Mouse (Mus musculus): ENCODE measurements around the gene Gucd1. TPM values are rescaled to one million over a fixed set of nuclear protein-coding genes. Genes with fewer than 3 reads are reported as not detected.

The Gucd1 gene
- 39.0 TPM for polyA plus RNA-seq (2014; fragmentation: Illumina TruSeq; extraction: RNeasy Lipid Tissue Mini Kit (QIAGEN cat#74804); ENCODE audit: low read depth, low replicate concordance)

GRCm38 (mm10) chr10:75517758-75518143, at the start of gene Gucd1:
Gene Gucd1, minus strand, starts transcription at chr10:75517972.

GRCm38 (mm10) chr10:75561071-75561654, 43.4 kb upstream of the Gucd1 start, which contains the start of gene Ggt1:
Gene Ggt1, plus strand, starts transcription at chr10:75561604.

GRCm38 (mm10) chr10:75559676-75560548, 42.1 kb upstream of the Gucd1 start, which contains the start of gene Lrrc75b:
Gene Lrrc75b, minus strand, starts transcription at chr10:75560330.

GRCm38 (mm10) chr10:75517073-75517757, 557 bp downstream of the Gucd1 start, which contains the start of gene Snrpd3:
Gene Snrpd3, plus strand, starts transcription at chr10:75517551.

GRCm38 (mm10) chr10:75400958-75401357, 116.8 kb downstream of the Gucd1 start, which contains the start of gene Upb1:
Gene Upb1, plus strand, starts transcription at chr10:75401115.

GRCm38 (mm10) chr10:75316872-75316907, 201.1 kb downstream of the Gucd1 start, which contains the start of gene Adora2a:
Gene Adora2a, plus strand, starts transcription at chr10:75316877.

Other genes with a start within 250 kb of the Gucd1 start
- gene Adora2a, start 201.1 kb downstream of the Gucd1 start, polyA plus RNA-seq (2014; fragmentation: Illumina TruSeq; extraction: RNeasy Lipid Tissue Mini Kit (QIAGEN cat#74804); ENCODE audit: low read depth, low replicate concordance) = 6.6 TPM
- 0.76 TPM for gene Upb1, start 116.9 kb downstream of the Gucd1 start, polyA plus RNA-seq (2014; fragmentation: Illumina TruSeq; extraction: RNeasy Lipid Tissue Mini Kit (QIAGEN cat#74804); ENCODE audit: low read depth, low replicate concordance)
- gene Snrpd3, start 421 bp downstream of the Gucd1 start, polyA plus RNA-seq (2014; fragmentation: Illumina TruSeq; extraction: RNeasy Lipid Tissue Mini Kit (QIAGEN cat#74804); ENCODE audit: low read depth, low replicate concordance) = 83.8 TPM
- gene Lrrc75b, start 42.4 kb upstream of the Gucd1 start, polyA plus RNA-seq (2014; fragmentation: Illumina TruSeq; extraction: RNeasy Lipid Tissue Mini Kit (QIAGEN cat#74804); ENCODE audit: low read depth, low replicate concordance) = 1.2 TPM
- gene Ggt1, start 43.6 kb upstream of the Gucd1 start, polyA plus RNA-seq (2014; fragmentation: Illumina TruSeq; extraction: RNeasy Lipid Tissue Mini Kit (QIAGEN cat#74804); ENCODE audit: low read depth, low replicate concordance) = not detected
- gene Ggt5, start 71.4 kb upstream of the Gucd1 start, polyA plus RNA-seq (2014; fragmentation: Illumina TruSeq; extraction: RNeasy Lipid Tissue Mini Kit (QIAGEN cat#74804); ENCODE audit: low read depth, low replicate concordance) = 6.0 TPM
- 2.1 TPM for gene Susd2, start 126.0 kb upstream of the Gucd1 start, polyA plus RNA-seq (2014; fragmentation: Illumina TruSeq; extraction: RNeasy Lipid Tissue Mini Kit (QIAGEN cat#74804); ENCODE audit: low read depth, low replicate concordance)
- gene Cabin1, start 246.4 kb upstream of the Gucd1 start, polyA plus RNA-seq (2014; fragmentation: Illumina TruSeq; extraction: RNeasy Lipid Tissue Mini Kit (QIAGEN cat#74804); ENCODE audit: low read depth, low replicate concordance) = 16.5 TPM